Mouse (Mus musculus): ENCODE data around the gene Ntrk2. TPM values are rescaled to one million over a fixed set of nuclear protein-coding genes. Genes with fewer than 3 reads are reported as not detected.

Gene Ntrk2
- total and polyA plus RNA-seq, 3 experiments = under 0.01 TPM; not detected in 2

- DNase-seq (ENCODE audit: low read depth, low spot score) = no peak
- Histone ChIP-seq H3K79me2 (ENCODE audit: control insufficient read depth, insufficient read depth, low read length, poor library complexity) (no peaks in the 10 kb centered on the region), H3K9ac (ENCODE audit: control insufficient read depth, low read depth, low read length, poor library complexity, severe bottlenecking) (no peak overlapping the region), H3K4me1 (ENCODE audit: control insufficient read depth in 1 of 2, insufficient read depth in 2 of 2, low read length in 2 of 2) (no peaks in the 10 kb centered on the region), H3K4me3 (ENCODE audit: control insufficient read depth in 1 of 2, insufficient read depth in 1 of 2, low read depth in 2 of 2, low read length in 2 of 2) (no peak overlapping the region), H3K36me3 (ENCODE audit: control insufficient read depth in 1 of 2, insufficient read depth in 2 of 2, low read length in 2 of 2) (no peaks in the 10 kb centered on the region), H3K27ac (ENCODE audit: control insufficient read depth, low read depth, low read length) (no peak overlapping the region), H3K9me3 (replicated peaks; ENCODE audit: insufficient read depth, low read length) (no peaks in the 10 kb centered on the region), H3K27me3 (ENCODE audit: control insufficient read depth in 1 of 2, insufficient read depth in 2 of 2, low read length in 2 of 2) (no peaks in the 10 kb centered on the region)
- TF ChIP-seq POLR2AphosphoS2 (IDR thresholded peaks at IDR 0.05; ENCODE audit: low read length) = no peak
- no peak for TF ChIP-seq TAL1 (IDR thresholded peaks at IDR 0.05; ENCODE audit: low read length)
- no peak for TF ChIP-seq ZNF384 (IDR thresholded peaks at IDR 0.05; ENCODE audit: low read depth, low read length)
- no peak for TF ChIP-seq JUND (IDR thresholded peaks at IDR 0.05; ENCODE audit: low read depth, low read length)
- TF ChIP-seq RAD21 (IDR thresholded peaks at IDR 0.05; ENCODE audit: low read depth, low read length) = no peak
- no peak for TF ChIP-seq GABPA (IDR thresholded peaks at IDR 0.05; ENCODE audit: low read depth, low read length)
- TF ChIP-seq MAFK (IDR thresholded peaks at IDR 0.05; ENCODE audit: borderline replicate concordance, low read depth, low read length) = no peak
- TF ChIP-seq TCF12 (IDR thresholded peaks at IDR 0.05; ENCODE audit: low read depth, low read length) = no peak
- no peak for TF ChIP-seq POLR2AphosphoS5 (IDR thresholded peaks at IDR 0.05; ENCODE audit: borderline replicate concordance, low read depth, low read length)
- TF ChIP-seq ELF1 (IDR thresholded peaks at IDR 0.05; ENCODE audit: low read depth, low read length) = no peak
- no peak for TF ChIP-seq MXI1 (IDR thresholded peaks at IDR 0.05; ENCODE audit: low read depth, low read length)
- no peak for TF ChIP-seq ZC3H11A (IDR thresholded peaks at IDR 0.05; ENCODE audit: low read depth, low read length)
- TF ChIP-seq KAT2A (conservative IDR thresholded peaks at IDR 0.05; ENCODE audit: low read depth, low read length) = no peak
- TF ChIP-seq UBTF (IDR thresholded peaks at IDR 0.05; ENCODE audit: borderline replicate concordance, insufficient read depth, low read depth, low read length) = no peak
These were observed 140.2 kb downstream of the Ntrk2 start for GRCm38 (mm10) chr13:58946589-58946988.

GRCm38 (mm10) chr13:58947056-58947455, 140.7 kb downstream of the Ntrk2 start:
- DNase-seq (ENCODE audit: low read depth, low spot score) = no peak

More at GRCm38 (mm10) chr13:58947056-58947455, 140.7 kb downstream of the Ntrk2 start:
- no peaks in the 10 kb centered on the region for H3K4me1 ChIP-seq (ENCODE audit: control insufficient read depth in 1 of 2, insufficient read depth in 2 of 2, low read length in 2 of 2)
- H3K36me3 ChIP-seq (ENCODE audit: control insufficient read depth in 1 of 2, insufficient read depth in 2 of 2, low read length in 2 of 2) = no peaks in the 10 kb centered on the region
- H3K27me3 ChIP-seq (ENCODE audit: control insufficient read depth in 1 of 2, insufficient read depth in 2 of 2, low read length in 2 of 2) = no peaks in the 10 kb centered on the region
- no peak overlapping the region for H3K4me3 ChIP-seq (ENCODE audit: control insufficient read depth in 1 of 2, insufficient read depth in 1 of 2, low read depth in 2 of 2, low read length in 2 of 2)
- H3K27ac ChIP-seq (ENCODE audit: control insufficient read depth, low read depth, low read length) = no peak overlapping the region
- H3K9me3 ChIP-seq (replicated peaks; ENCODE audit: insufficient read depth, low read length) = no peaks in the 10 kb centered on the region
- H3K79me2 ChIP-seq (ENCODE audit: control insufficient read depth, insufficient read depth, low read length, poor library complexity) = no peaks in the 10 kb centered on the region
- TF ChIP-seq ELF1 (IDR thresholded peaks at IDR 0.05; ENCODE audit: low read depth, low read length) (no peak), BHLHE40 (IDR thresholded peaks at IDR 0.05; ENCODE audit: borderline replicate concordance, low read depth, low read length) (no peak), RAD21 (IDR thresholded peaks at IDR 0.05; ENCODE audit: low read depth, low read length) (no peak), MXI1 (IDR thresholded peaks at IDR 0.05; ENCODE audit: low read depth, low read length) (no peak), ZMIZ1 (IDR thresholded peaks at IDR 0.05; ENCODE audit: low read depth, low read length) (no peak), ZNF384 (IDR thresholded peaks at IDR 0.05; ENCODE audit: low read depth, low read length) (no peak), MYB (IDR thresholded peaks at IDR 0.05; ENCODE audit: low read depth, low read length) (no peak), RCOR1 (IDR thresholded peaks at IDR 0.05; ENCODE audit: low read depth, low read length) (no peak), SIN3A (IDR thresholded peaks at IDR 0.05; ENCODE audit: low read length) (no peak), MAX (IDR thresholded peaks at IDR 0.05; ENCODE audit: low read length) (no peak), ZKSCAN1 (IDR thresholded peaks at IDR 0.05; ENCODE audit: low read depth, low read length) (no peak), TAL1 (IDR thresholded peaks at IDR 0.05; ENCODE audit: low read length) (no peak), CHD1 (IDR thresholded peaks at IDR 0.05; ENCODE audit: low read depth, low read length) (no peak), CTCF (IDR thresholded peaks at IDR 0.05 in 2 of 3, conservative IDR thresholded peaks at IDR 0.05 in 1 of 3; ENCODE audit: control insufficient read depth in 1 of 3, insufficient read depth in 1 of 3, low read depth in 2 of 3, low read length in 3 of 3, poor library complexity in 1 of 3, severe bottlenecking in 1 of 3) (no peak), E2F4 (IDR thresholded peaks at IDR 0.05; ENCODE audit: borderline replicate concordance, low read depth, low read length) (no peak), MEF2A (IDR thresholded peaks at IDR 0.05; ENCODE audit: extremely low read depth, insufficient replicate concordance, low read depth, low read length, poor library complexity, severe bottlenecking) (no peak)
- no peak overlapping the region for H3K9ac ChIP-seq (ENCODE audit: control insufficient read depth, low read depth, low read length, poor library complexity, severe bottlenecking)
